Mouse (Mus musculus) embryonic fibroblast, embryonic 13.5 days (primary cell): ENCODE measurements around the gene Nxpe4. TPM values are rescaled to one million over a fixed set of nuclear protein-coding genes. Genes with fewer than 3 reads are reported as not detected.

Experiments used
- H3K27ac ChIP-seq: 2 replicates; pipeline ENCODE4 v1.5.1; 2012; ENCODE audit warnings: low read length, control low read depth, inconsistent platforms; ENCODE audit not compliant: insufficient read depth
- H3K4me1 ChIP-seq: 2 replicates; pipeline ENCODE4 v1.6.1; 2011; ENCODE audit warnings: low read length; ENCODE audit not compliant: control insufficient read depth, insufficient read depth
- H3K4me3 ChIP-seq: 2 replicates; pipeline ENCODE4 v1.5.1; 2011; ENCODE audit warnings: mild to moderate bottlenecking, control low read depth, low read length; ENCODE audit not compliant: insufficient read depth
- CTCF ChIP-seq: IDR thresholded peaks from 2 replicates; pipeline ENCODE4 v1.5.1; 2011; ENCODE audit warnings: mild to moderate bottlenecking, control low read depth, low read length, moderate library complexity, borderline replicate concordance; ENCODE audit not compliant: insufficient read depth
- POLR2A ChIP-seq: IDR thresholded peaks from 2 replicates; pipeline ENCODE4 v1.6.1; 2011; ENCODE audit warnings: low read depth, mild to moderate bottlenecking, control low read depth, low read length, moderate library complexity
- polyA plus RNA-seq: library from polyadenylated mRNA; stranded (reverse); fragments of >200 nt; gene quantifications from 2 replicates; pipeline ENCODE4 v1.2.4, GENCODE M21; 2011; ENCODE audit warnings: low read depth; ENCODE audit not compliant: missing spikeins, insufficient read length

Nxpe4 gene
- polyA plus RNA-seq, 1 experiment = 5.8 TPM

DNA sequence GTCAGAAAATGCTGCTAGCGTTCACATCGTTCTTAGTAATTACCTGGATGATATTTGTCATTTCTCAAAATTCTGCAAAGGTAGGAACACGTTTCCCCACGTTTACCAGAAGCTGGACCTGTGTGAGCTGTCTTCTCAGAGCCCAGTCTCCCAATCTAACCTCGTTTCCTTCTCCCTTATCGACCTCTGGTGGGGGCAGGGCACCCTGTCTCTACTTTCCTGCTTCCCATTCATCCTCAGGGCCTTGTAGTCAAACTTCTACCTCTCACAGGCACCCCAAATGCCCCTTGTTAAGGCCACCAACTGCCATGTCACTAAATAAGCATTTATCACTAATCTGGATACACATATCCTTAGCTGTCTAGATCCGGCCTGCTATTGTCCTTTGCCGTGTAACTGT, 257.0 kb downstream of the Nxpe4 start:
- H3K4me1 ChIP-seq = no peaks in the 10 kb centered on the region; the same call in 1 of the 2 replicates
- H3K27ac ChIP-seq = no peak overlapping the region
- no peak overlapping the region for H3K4me3 ChIP-seq
- TF ChIP-seq CTCF = no peak
- TF ChIP-seq POLR2A = no peak

DNA sequence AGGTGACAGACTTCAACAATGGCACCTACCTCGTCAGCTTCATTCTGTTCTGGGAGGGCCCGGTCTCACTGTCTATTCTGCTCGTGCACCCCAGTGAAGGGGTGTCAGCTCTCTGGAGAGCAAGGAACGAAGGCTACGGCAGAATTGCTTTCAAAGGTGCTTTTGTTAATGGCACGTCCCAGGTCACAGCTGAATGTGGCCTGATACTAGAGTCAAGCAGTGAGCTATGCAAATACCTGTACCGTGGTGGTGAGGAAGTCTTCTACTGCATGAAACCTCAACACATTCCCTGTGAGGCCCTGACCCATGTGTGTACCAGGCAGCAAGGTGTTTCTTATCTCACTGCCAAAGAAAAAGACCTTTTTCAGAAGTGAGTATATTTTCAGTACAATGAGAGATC, 258.6 kb downstream of the Nxpe4 start:
- H3K4me1 ChIP-seq = no peaks in the 10 kb centered on the region
- no peak overlapping the region for H3K4me3 ChIP-seq
- H3K27ac ChIP-seq = no peak overlapping the region
- TF ChIP-seq POLR2A = no peak
- no peak for TF ChIP-seq CTCF

DNA sequence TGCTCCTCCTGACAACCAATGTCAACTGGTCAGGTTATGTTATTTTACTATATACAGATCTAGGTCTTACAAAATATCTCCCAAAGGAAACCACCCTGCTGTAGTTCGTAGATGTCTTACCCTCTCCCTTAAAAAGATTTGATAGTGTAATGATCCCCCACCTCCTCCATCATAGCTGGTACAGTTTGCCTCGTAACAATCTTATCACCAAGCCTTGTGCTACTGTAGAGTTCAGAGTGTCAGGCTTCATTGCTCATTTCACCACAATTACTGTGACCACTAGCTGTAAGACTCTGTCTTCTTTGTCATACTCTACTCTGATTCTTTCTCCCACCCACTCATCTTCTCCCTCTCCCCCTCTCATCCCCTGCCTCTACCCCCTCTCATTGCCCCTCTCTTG, 259.2 kb downstream of the Nxpe4 start:
- no peak overlapping the region for H3K27ac ChIP-seq
- no peak for TF ChIP-seq CTCF
- no peak for TF ChIP-seq POLR2A
- no peak overlapping the region for H3K4me3 ChIP-seq
- no peaks in the 10 kb centered on the region for H3K4me1 ChIP-seq

DNA sequence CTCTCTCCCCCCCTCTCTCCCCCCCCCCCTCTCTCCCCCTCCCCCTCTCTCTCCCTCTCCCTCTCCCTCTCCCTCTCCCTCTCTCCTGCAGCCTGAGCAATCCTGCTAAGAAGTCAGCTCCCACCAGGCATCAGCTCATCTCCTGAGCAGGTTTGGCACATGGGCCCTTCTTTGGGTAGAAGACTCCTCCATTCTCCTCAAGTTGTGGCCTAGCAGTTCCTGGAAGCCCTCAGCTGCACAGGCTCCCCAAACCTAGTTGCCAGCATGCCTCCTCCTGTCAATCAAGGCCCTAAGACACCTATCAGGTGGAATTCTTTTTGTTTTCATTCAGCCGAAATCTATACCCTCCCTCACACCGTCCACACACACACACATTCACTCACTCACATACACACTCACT, 259.7 kb downstream of the Nxpe4 start:
- no peak for TF ChIP-seq POLR2A
- no peak for TF ChIP-seq CTCF
- Histone ChIP-seq H3K27ac (no peak overlapping the region), H3K4me3 (no peak overlapping the region), H3K4me1 (no peaks in the 10 kb centered on the region)

DNA sequence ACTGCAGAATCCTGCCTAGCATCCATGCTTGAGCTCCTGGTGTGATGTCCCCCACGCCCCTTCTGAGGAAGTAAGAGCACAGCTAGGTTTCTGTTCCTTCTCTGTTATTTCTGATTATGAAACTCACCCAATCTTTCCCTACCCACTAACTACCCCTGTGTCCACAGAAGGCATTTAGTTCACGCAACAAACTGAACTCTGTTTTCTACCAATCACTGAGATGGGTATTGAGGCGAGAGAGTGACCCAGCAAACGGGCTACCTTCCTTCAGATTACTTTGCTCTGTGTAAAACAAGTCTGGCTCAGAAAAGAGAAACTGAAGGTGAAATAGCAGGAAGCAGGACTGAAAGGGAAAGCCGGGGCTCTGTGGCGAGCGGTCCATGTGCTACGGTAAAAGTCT, 260.6 kb downstream of the Nxpe4 start:
- H3K4me3 ChIP-seq = no peak overlapping the region
- no peak overlapping the region for H3K27ac ChIP-seq
- TF ChIP-seq POLR2A = no peak
- TF ChIP-seq CTCF = no peak
- no peaks in the 10 kb centered on the region for H3K4me1 ChIP-seq

DNA sequence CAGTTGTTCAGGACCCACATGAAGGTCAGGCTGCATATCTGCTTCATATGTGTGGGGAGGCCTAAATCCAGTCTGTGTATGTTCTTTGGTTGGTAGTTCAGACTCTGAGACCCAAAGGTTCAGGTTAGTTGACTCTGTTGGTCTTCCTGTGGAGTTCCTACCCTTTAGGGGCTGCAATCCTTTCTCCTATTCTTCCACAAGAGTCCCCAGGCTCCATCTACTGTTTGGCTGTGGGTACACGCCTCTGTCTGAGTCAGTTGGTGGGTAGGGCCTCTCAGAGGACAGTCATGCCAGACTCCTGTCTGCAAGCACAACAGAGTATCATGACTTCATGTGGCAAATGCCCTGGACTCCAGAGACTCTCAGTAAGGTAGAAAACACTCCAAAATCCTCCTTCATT, 261.4 kb downstream of the Nxpe4 start:
- Histone ChIP-seq H3K4me3 (no peak overlapping the region), H3K4me1 (no peaks in the 10 kb centered on the region), H3K27ac (no peak overlapping the region)
- TF ChIP-seq CTCF (no peak), POLR2A (no peak)

DNA sequence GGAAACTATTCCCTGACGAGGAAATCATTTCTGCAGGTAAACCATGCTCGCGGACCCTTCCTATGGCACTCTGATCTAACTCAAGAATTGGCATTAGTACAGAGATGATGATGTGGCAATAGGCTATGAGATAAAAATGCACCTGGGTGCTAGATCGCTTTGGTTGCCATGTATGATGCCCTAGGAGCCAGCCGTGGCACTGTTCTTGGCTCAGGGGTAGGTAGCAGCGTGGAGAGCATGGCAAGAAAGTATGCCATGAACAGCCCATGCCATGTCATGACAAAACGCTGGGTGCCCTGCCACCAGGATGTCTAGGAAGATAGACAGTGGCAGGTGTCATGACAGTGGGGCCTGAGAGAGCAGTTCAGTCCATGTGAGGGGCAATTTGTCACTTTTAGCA, 265.4 kb downstream of the Nxpe4 start:
- TF ChIP-seq POLR2A = no peak
- TF ChIP-seq CTCF = no peak
- H3K4me3 ChIP-seq = no peak overlapping the region
- H3K4me1 ChIP-seq = no peaks in the 10 kb centered on the region
- no peak overlapping the region for H3K27ac ChIP-seq

DNA sequence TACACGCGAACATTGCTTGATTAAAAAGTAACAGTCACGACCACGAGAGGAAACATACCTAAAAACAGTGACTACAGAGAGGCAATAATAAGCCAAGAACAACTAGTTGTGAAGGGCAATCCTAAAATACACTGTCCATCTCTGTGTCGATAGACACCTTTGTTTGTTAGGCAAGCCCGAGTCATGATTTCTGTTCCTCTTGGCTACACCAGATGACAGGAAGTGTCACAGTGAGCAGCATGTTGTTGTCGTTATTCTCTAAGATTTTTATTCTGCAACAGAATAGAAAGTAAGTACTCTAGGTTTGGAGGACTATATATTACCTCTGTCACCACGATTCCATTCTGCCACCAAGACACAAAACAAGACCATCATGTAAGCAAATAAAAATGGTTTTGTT, 270.6 kb downstream of the Nxpe4 start:
- no peak overlapping the region for H3K27ac ChIP-seq
- TF ChIP-seq POLR2A (no peak), CTCF (no peak)
- H3K4me3 ChIP-seq = no peak overlapping the region
- no peaks in the 10 kb centered on the region for H3K4me1 ChIP-seq

DNA sequence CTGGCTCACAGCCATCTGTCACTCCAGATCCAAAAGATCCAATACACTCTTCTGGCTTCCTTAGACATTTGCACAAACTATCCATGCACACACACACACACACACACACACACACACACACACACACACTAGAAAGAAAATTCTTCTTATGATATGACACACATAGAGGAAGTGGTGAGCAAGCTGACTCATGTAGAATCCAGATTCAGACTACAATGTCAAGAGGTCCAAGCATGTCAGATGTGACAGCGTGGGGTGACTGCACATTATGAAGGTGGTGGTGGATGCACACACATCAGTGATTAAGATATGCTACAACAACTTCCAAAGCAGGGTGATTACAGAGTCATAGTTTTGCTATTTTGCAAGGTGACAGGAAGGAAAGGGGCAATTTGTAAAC, 282.1 kb downstream of the Nxpe4 start:
- Histone ChIP-seq H3K4me3 (no peak overlapping the region), H3K4me1 (no peaks in the 10 kb centered on the region), H3K27ac (no peak overlapping the region)
- TF ChIP-seq CTCF (no peak), POLR2A (no peak)

DNA sequence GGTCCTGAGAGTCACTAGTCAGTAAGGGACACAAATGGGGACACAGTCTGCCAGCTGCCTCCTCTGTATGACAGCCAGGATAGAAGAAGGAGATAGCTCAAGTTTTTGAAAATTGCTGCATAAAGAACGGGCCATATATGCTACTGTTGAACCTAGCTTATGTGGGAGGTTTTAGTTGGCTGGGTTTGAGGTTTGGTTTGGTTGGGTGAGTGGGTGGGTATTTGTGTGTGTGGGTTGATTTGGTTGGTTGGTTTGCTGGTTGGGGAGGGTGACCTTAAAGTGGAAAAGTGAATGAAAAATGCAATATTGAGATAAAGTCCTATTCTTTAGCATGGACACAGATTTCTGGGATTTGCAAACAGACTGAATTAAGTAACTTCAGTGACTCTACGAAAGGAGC, 283.0 kb downstream of the Nxpe4 start:
- no peak for TF ChIP-seq CTCF
- TF ChIP-seq POLR2A = no peak
- Histone ChIP-seq H3K4me3 (no peak overlapping the region), H3K27ac (no peak overlapping the region), H3K4me1 (no peaks in the 10 kb centered on the region)

DNA sequence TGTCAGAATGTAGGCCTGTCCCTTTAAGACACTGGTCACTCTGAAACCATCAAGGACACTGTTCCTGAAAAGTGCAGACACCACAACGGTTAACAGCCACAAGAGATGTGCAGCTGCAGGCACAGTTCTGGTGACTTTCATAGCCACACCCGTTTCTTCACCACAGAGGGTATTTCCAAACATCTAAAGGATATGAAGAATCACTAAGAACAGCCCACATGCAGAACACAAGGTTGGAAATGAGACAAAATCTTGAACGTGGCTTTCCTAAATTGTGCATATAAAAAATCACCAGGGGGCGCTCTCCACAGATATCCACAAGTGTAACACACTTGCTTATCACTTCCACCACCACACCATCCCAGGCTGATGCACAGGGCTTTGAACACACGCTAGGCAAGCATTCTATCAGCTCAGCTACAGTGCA, 286.0 kb downstream of the Nxpe4 start:
- TF ChIP-seq CTCF (no peak), POLR2A (no peak)
- Histone ChIP-seq H3K4me1 (no peaks in the 10 kb centered on the region), H3K4me3 (no peak overlapping the region), H3K27ac (no peak overlapping the region)

Other genes starting within 250 kb of the Nxpe4 start
- not detected in 2 replicates for gene Nxpe2, start 191.4 kb downstream of the Nxpe4 start, polyA plus RNA-seq